Mouse (Mus musculus) neural tube, embryonic 12.5 days (tissue): Measurements from ENCODE around the gene Fpr1. TPM values are rescaled to one million over a fixed set of nuclear protein-coding genes. Genes with fewer than 3 reads are reported as not detected.
"Not testable (repeated sequence)": the region's sequence is repeated elsewhere in the genome, so short reads cannot be mapped to it uniquely, and the experiment has no call there.

Experiments used
- ATAC-seq: fragments of 200-750 bp; cut with Nextera tagmentation; 2 replicates; pipeline ENCODE4 v1.8.0; 2017; ENCODE audit warnings: low read depth, mild to moderate bottlenecking, moderate TSS enrichment, moderate library complexity; ENCODE audit not compliant: low FRiP score
- H3K27ac ChIP-seq: fragments of 300-500 bp; sonication (generic); 2 replicates; pipeline ENCODE4 v1.5.1; 2016
- H3K27me3 ChIP-seq: fragments of 300-500 bp; sonication (generic); replicated peaks from 2 replicates; pipeline ENCODE4 v1.6.1; 2016; ENCODE audit warnings: mild to moderate bottlenecking
- H3K36me3 ChIP-seq: fragments of 300-500 bp; sonication (generic); 2 replicates; pipeline ENCODE4 v1.6.1; 2016; ENCODE audit warnings: mild to moderate bottlenecking
- H3K4me1 ChIP-seq: fragments of 300-500 bp; sonication (generic); 2 replicates; pipeline ENCODE4 v1.6.1; 2016
- H3K4me2 ChIP-seq: fragments of 300-500 bp; sonication (generic); replicated peaks from 2 replicates; pipeline ENCODE4 v1.6.1; 2016; ENCODE audit warnings: mild to moderate bottlenecking
- H3K4me3 ChIP-seq: fragments of 300-500 bp; sonication (generic); 2 replicates; pipeline ENCODE4 v1.5.1; 2016
- H3K9ac ChIP-seq: fragments of 300-500 bp; sonication (generic); 2 replicates; pipeline ENCODE4 v1.6.1; 2016; ENCODE audit warnings: mild to moderate bottlenecking
- H3K9me3 ChIP-seq: fragments of 300-500 bp; sonication (generic); 2 replicates; pipeline ENCODE4 v1.6.1; 2016; ENCODE audit warnings: mild to moderate bottlenecking
- WGBS: fragments of 180-500 bp; shearing (Covaris S2); methylation state at CpG from one replicate; pipeline ENCODE4 v1.1.7; 2016; 5-methylcytosine and 5-hydroxymethylcytosine counted together
- polyA plus RNA-seq: library from polyadenylated mRNA; unstranded; fragments of >200 nt; fragmentation: Nextera tagmentation; extraction: Ambion mirVana; gene quantifications from 2 replicates; pipeline ENCODE4 v1.2.1, GENCODE M21; 2016

The Fpr1 gene
- 0.34 TPM in 1 of 2 replicates, not detected in the other for polyA plus RNA-seq

DNA sequence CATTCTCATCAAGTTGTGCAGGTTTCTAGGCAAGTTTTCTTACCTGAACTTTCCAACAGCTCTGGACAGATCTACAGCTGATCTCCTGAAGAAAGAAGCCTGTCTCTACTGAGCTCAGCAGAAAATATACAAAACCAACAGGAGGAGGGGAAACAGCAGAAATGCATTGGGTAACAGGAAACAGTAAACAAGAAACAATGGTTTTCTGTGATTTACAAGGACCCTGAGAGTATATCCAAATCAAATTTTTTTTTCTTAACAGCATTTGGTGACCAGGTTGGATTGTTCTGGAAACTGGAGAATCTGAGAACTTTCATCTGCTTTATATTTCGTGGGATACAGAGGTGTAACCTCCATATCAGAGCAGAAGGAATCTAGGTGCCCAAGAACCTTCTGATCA, at the start of gene Fpr1:
Gene Fpr1, minus strand, starts transcription at position 101 of the 400 bp plus-strand sequence.
- Histone ChIP-seq H3K27ac (no peak within 1 kb of the TSS), H3K9ac (no peak within 1 kb of the TSS), H3K4me2 (no peak within 1 kb of the TSS), H3K27me3 (no peaks in the 10 kb centered on the region), H3K36me3 (no peaks in the 10 kb centered on the region), H3K4me1 (no peaks in the 10 kb centered on the region), H3K9me3 (no peaks in the 10 kb centered on the region), H3K4me3 (no peak within 1 kb of the TSS)
- ATAC-seq: no peak
- 67% methylated on average over 1 of the region's 1 CpGs for WGBS

DNA sequence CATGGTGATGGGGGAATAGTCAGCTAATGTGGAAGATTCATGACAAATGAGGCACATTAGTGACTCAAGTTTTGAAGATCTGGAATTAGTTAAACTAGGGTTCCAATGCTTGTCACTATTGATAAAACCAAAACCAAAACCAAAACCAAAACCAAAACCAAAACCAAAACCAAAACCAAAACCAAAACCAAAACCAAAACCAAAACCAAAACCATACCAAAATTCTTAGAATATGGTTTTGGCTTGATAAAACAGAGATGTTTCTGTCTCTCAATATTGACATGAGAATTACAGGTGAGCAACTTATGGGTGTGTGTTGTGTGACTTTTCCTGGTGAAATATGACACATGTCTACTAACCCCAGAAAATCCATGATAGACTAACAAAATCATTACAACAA, 34.0 kb upstream of the Fpr1 start:
- Histone ChIP-seq H3K4me1 (no peaks in the 10 kb centered on the region), H3K9ac (no peak overlapping the region), H3K9me3 (no peaks in the 10 kb centered on the region), H3K27ac (no peak overlapping the region), H3K4me3 (no peak overlapping the region), H3K4me2 (no peak overlapping the region), H3K36me3 (no peaks in the 10 kb centered on the region), H3K27me3 (no peaks in the 10 kb centered on the region)
- no peak for ATAC-seq

- Histone ChIP-seq H3K36me3 (no peaks in the 10 kb centered on the region), H3K27me3 (no peaks in the 10 kb centered on the region), H3K4me3 (no peak overlapping the region), H3K4me1 (no peaks in the 10 kb centered on the region), H3K4me2 (no peak overlapping the region), H3K9me3 (no peaks in the 10 kb centered on the region), H3K27ac (no peak overlapping the region), H3K9ac (no peak overlapping the region)
- no peak for ATAC-seq
- WGBS: 94% methylated on average over 1 of the region's 1 CpGs
Observed at GRCm38 (mm10) chr17:17917376-17917775, 33.6 kb upstream of the Fpr1 start.

- H3K9ac ChIP-seq, H3K4me3 ChIP-seq: not testable (repeated sequence)
- WGBS: 89% methylated on average over 8 of the region's 8 CpGs
Observed at GRCm38 (mm10) chr17:17912618-17913017, 28.9 kb upstream of the Fpr1 start.

GRCm38 (mm10) chr17:17909636-17910421, 26.1 kb upstream of the Fpr1 start:
- 18% methylated on average over 51 of the region's 51 CpGs for WGBS
- H3K9ac ChIP-seq: peak overlapping the region; percentile 58
- 0 out of 2 replicates have a peak overlapping the region, but pooled peaks have one; percentile 29 for H3K27ac ChIP-seq
- peak; percentile 100 for ATAC-seq
- H3K4me2 ChIP-seq: peak overlapping the region; percentile 63
- peak overlapping the region; percentile 46 for H3K4me3 ChIP-seq
- H3K4me1 ChIP-seq: no peaks in the 10 kb centered on the region
- H3K9me3 ChIP-seq: no peaks in the 10 kb centered on the region
- no peaks in the 10 kb centered on the region for H3K27me3 ChIP-seq
- no peaks in the 10 kb centered on the region for H3K36me3 ChIP-seq

More at GRCm38 (mm10) chr17:17912618-17913017, 28.9 kb upstream of the Fpr1 start:
- H3K36me3 ChIP-seq, ATAC-seq, H3K27ac ChIP-seq, H3K27me3 ChIP-seq, H3K4me2 ChIP-seq, H3K4me1 ChIP-seq, H3K9me3 ChIP-seq: not testable (repeated sequence)

DNA sequence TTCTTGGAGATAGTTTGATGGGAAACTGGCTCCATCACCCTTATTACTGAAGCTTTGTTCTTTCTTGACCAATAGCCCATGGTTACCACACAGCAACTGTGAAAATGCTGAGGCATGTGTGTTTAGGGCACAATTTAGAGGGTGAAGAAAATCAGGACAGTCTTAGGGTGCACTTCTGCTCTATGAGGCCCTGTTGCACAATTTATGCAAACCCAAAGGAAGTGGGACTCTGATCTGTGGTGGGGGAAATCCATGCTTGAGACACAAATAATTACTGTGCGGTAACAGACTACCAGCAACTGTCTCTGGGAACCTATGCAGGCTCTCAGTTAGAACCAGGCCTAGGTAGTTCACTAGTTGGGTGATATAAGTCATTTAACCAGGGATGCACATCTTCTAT, 17.0 kb upstream of the Fpr1 start:
- Histone ChIP-seq H3K36me3 (no peaks in the 10 kb centered on the region), H3K27me3 (no peaks in the 10 kb centered on the region), H3K9ac (no peak overlapping the region), H3K4me2 (no peak overlapping the region), H3K27ac (no peak overlapping the region), H3K4me1 (no peaks in the 10 kb centered on the region), H3K4me3 (no peak overlapping the region), H3K9me3 (no peaks in the 10 kb centered on the region)
- 90% methylated on average over 1 of the region's 1 CpGs for WGBS
- ATAC-seq: no peak

DNA sequence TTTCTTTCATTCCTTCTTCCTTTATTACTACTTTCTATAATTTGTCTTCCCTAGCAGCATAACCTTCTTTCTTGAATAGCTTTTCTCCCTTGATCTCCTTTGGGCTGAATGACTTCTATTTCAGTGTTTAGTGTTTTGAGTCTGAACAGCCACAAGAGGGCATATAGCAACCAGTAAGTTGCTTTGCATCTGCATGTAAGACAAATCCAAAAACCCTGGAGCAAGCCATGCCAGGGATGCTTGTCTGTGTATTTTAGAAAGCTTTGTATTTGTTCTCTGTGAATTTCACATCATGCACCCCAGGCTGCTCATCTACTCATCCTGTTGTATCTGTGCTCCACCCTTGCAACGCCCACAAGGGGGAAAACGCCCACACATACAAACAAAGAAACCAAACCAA, 15.5 kb upstream of the Fpr1 start:
- Histone ChIP-seq H3K27me3 (no peaks in the 10 kb centered on the region), H3K27ac (no peak overlapping the region), H3K4me3 (no peak overlapping the region), H3K36me3 (no peaks in the 10 kb centered on the region), H3K4me2 (no peak overlapping the region), H3K9me3 (no peaks in the 10 kb centered on the region), H3K4me1 (no peaks in the 10 kb centered on the region), H3K9ac (no peak overlapping the region)
- ATAC-seq: no peak
- WGBS: 88% methylated on average over 2 of the region's 2 CpGs

GRCm38 (mm10) chr17:17896039-17896438, 12.3 kb upstream of the Fpr1 start:
- Histone ChIP-seq H3K27ac (no peak overlapping the region), H3K9me3 (no peaks in the 10 kb centered on the region), H3K4me2 (no peak overlapping the region), H3K27me3 (no peaks in the 10 kb centered on the region), H3K36me3 (no peaks in the 10 kb centered on the region), H3K4me3 (no peak overlapping the region), H3K9ac (no peak overlapping the region), H3K4me1 (no peaks in the 10 kb centered on the region)
- no peak for ATAC-seq
- 4% methylated on average over 4 of the region's 4 CpGs for WGBS

DNA sequence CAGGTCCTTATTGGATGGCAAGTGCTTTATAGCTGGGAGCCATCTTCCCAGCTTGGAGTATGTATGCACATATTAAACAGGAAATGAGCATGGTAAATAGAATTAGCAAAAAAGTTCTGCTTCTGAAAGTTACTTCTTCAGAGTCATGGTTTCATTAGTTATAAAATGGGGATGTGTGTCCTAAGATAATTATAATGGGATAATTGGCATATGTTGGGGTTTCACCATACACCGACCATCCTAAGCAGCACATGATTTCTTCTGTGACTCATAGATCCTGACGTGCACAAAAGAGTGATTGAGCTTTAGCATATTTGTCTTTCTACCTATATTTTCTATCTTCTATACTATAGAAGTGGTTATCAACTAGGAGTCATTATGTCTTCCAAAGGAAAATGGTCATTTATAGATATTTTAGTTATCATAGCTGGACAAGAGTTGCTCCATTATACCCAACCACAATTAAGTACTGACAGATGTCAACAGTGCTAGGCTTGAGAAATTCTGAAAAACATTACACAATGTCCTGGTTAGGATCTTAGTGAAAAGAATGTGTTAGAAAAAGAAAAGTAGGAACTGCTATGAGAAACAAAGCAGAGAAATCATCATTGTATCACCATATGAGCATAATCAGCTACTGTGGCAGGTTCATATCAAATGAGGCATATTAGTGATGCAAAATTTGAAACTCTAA, 6.1 kb upstream of the Fpr1 start:
- H3K9me3 ChIP-seq: no peaks in the 10 kb centered on the region
- no peak overlapping the region for H3K27ac ChIP-seq
- no peak overlapping the region for H3K4me2 ChIP-seq
- 86% methylated on average over 2 of the region's 2 CpGs for WGBS
- H3K27me3 ChIP-seq: no peaks in the 10 kb centered on the region
- H3K36me3 ChIP-seq: no peaks in the 10 kb centered on the region
- no peak for ATAC-seq
- no peak overlapping the region for H3K9ac ChIP-seq
- H3K4me3 ChIP-seq: no peak overlapping the region
- H3K4me1 ChIP-seq: no peaks in the 10 kb centered on the region

DNA sequence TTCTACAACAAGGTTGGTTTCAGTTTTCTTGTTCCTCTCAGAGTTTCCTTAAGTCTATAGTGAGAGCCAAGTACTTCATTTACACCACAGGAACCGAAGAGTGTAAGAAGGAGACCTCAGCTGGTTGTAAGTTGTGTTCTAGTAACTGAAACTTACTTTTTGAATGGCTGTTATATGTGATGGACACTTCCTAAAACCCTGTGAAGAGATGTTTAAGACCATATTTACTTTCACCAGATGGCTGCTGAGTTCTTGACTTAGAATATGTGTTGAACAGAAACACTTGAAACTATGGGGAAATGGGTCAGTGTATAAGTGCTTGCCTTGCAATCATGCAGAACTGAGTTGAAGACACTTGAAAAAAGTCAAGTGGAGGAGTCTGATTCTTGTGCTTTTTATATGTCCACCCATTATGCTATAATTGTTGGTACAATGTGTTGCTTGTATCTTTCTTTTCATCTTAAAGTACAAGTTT, 4.1 kb upstream of the Fpr1 start, which contains the start of the genes Fpr2 and Fpr3:
Gene Fpr2, plus strand, starts transcription at position 51 of the 475 bp plus-strand sequence.
Gene Fpr3, plus strand, starts transcription at position 79 of the 475 bp plus-strand sequence.
- no peak within 1 kb of the TSS for H3K4me2 ChIP-seq
- no peak within 1 kb of the TSS for H3K4me3 ChIP-seq
- no peak within 1 kb of the TSS for H3K27ac ChIP-seq
- no peaks in the 10 kb centered on the region for H3K27me3 ChIP-seq
- 64% methylated on average over 1 of the region's 1 CpGs for WGBS
- H3K36me3 ChIP-seq: no peaks in the 10 kb centered on the region
- no peak within 1 kb of the TSS for H3K9ac ChIP-seq
- no peaks in the 10 kb centered on the region for H3K4me1 ChIP-seq
- no peaks in the 10 kb centered on the region for H3K9me3 ChIP-seq
- no peak for ATAC-seq

- Histone ChIP-seq H3K27ac (no peak overlapping the region), H3K4me1 (no peaks in the 10 kb centered on the region), H3K4me2 (no peak overlapping the region), H3K9ac (no peak overlapping the region), H3K36me3 (no peaks in the 10 kb centered on the region), H3K4me3 (no peak overlapping the region), H3K9me3 (no peaks in the 10 kb centered on the region), H3K27me3 (no peaks in the 10 kb centered on the region)
- 80% methylated on average over 3 of the region's 3 CpGs for WGBS
- no peak for ATAC-seq
Observed at GRCm38 (mm10) chr17:17882672-17883071, 1.1 kb downstream of the Fpr1 start.

DNA sequence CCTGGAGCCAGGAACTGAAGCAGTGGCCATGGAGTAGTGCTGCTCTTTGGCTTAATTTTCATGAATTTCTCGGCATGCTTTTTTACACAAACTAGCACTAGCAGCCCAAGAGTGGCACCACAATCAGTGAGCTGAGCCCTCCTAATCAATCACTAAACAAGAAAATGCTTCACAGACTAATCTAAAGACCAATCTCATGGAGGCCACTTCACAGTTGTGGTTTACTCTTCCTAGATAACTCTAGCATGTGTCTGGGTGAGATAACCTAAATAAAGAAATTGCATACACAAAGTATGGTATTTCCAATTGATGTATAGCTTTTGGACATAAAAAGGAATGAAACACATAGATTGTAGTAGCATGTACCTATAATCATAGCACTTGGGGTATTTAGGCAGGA, 4.4 kb downstream of the Fpr1 start:
- Histone ChIP-seq H3K27ac (no peak overlapping the region), H3K27me3 (no peaks in the 10 kb centered on the region), H3K4me1 (no peaks in the 10 kb centered on the region), H3K9ac (no peak overlapping the region), H3K9me3 (no peaks in the 10 kb centered on the region), H3K4me3 (no peak overlapping the region), H3K36me3 (no peaks in the 10 kb centered on the region), H3K4me2 (no peak overlapping the region)
- 95% methylated on average over 1 of the region's 1 CpGs for WGBS
- no peak for ATAC-seq
